Mouse (Mus musculus) cortical plate, adult 2 months (tissue): ENCODE measurements around the gene Sult2b1.

ENCODE experiments used
- CTCF ChIP-seq: fragments of 200-500 bp; IDR thresholded peaks from 2 replicates; pipeline ENCODE4 v1.5.1; 2011; ENCODE audit warnings: mild to moderate bottlenecking, control low read depth, low read length; ENCODE audit not compliant: insufficient read depth; ENCODE audit errors: extremely low read depth
- POLR2A ChIP-seq: fragments of 200-500 bp; IDR thresholded peaks from 2 replicates; pipeline ENCODE4 v1.6.1; 2011; ENCODE audit warnings: mild to moderate bottlenecking, low read length, control low read depth; ENCODE audit not compliant: insufficient read depth; ENCODE audit errors: extremely low read depth

- peak; percentile 46; the same call in 1 of the 2 replicates for TF ChIP-seq POLR2A
- TF ChIP-seq CTCF: no peak
These were observed 77.7 kb downstream of the Sult2b1 start for GRCm38 (mm10) chr7:45706721-45707241.
